Mouse (Mus musculus): ENCODE measurements at regions not wholly inside any gene's neighbourhood (a gene's known extent, or its start where the extent isn't known, plus 50 kb on each side); places are given as distances from the start of the nearest gene placed in this dataset.

DNA sequence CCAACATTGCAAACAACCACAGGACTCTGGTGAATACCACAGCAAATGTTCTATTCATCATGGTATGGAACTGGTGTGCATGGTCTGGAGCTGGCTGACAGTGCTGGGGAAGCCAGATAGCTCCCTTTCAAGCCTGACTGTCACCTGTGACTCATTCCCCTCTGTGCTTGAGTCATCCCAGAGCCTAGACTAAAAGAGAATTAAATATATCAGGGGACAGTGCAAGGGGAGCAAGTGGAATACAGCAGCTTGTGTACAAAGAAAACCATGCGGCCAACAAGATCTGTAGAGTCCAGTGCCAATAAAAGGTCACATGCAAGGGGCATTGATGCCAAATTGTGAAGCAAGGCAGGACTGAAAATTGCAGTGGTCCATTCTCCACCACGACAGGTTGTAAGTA, 117.7 kb downstream of the Pah start:
- WGBS = 87% methylated on average over 2 of the region's 2 CpGs
- DNase-seq (no peak), ATAC-seq (no peak)
- no peaks in the 10 kb centered on the region for H3K36me3 ChIP-seq (ENCODE audit: insufficient read depth)
- H3K9ac ChIP-seq = no peak overlapping the region
- no peaks in the 10 kb centered on the region for H3K9me3 ChIP-seq (ENCODE audit: low read length)
- no peak overlapping the region for H3K27ac ChIP-seq (ENCODE audit: low read depth, low read length)
- no peaks in the 10 kb centered on the region for H3K4me1 ChIP-seq (ENCODE audit: insufficient read depth)
- H3K4me3 ChIP-seq (ENCODE audit: low read depth, low read length) = no peak overlapping the region
- no peaks in the 10 kb centered on the region for H3K27me3 ChIP-seq (ENCODE audit: insufficient read depth, low read length)
- TF ChIP-seq CTCF (IDR thresholded peaks at IDR 0.05; ENCODE audit: low read depth) = no peak
- no peak overlapping the region for H3K4me2 ChIP-seq (ENCODE audit: low read depth)

DNA sequence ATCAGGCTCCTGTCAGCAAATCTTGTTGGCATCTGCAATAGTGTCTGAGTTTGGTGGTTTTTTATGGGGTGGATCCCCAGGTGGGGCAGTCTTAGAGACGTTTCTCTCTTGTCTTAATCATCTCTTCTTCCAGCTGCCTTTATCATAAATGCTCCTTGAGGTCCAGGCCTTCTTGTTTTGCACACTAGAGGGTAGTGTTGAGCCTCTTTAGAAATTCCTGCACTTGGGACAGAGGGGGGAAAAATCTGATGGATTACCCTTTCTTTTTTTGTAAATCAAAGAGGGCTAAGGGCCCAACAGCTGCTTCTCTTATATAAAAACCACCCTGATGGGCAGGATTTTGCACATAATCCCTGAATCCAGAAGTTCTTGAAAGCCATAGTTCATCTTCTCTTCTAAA, 127.5 kb downstream of the Pah start:
- Histone ChIP-seq H3K27ac (ENCODE audit: low read depth, low read length) (no peak overlapping the region), H3K36me3 (ENCODE audit: insufficient read depth) (no peaks in the 10 kb centered on the region), H3K27me3 (ENCODE audit: insufficient read depth, low read length) (no peaks in the 10 kb centered on the region; the same call in 1 of the 2 replicates), H3K4me3 (ENCODE audit: low read depth, low read length) (no peak overlapping the region), H3K9ac (no peak overlapping the region), H3K4me1 (ENCODE audit: insufficient read depth) (no peaks in the 10 kb centered on the region), H3K4me2 (ENCODE audit: low read depth) (no peak overlapping the region), H3K9me3 (ENCODE audit: low read length) (no peaks in the 10 kb centered on the region)
- no peak for ATAC-seq
- peak; percentile 70 for DNase-seq
- TF ChIP-seq CTCF (IDR thresholded peaks at IDR 0.05; ENCODE audit: low read depth) = peak; percentile 72
- 12% methylated on average over 1 of the region's 1 CpGs for WGBS

DNA sequence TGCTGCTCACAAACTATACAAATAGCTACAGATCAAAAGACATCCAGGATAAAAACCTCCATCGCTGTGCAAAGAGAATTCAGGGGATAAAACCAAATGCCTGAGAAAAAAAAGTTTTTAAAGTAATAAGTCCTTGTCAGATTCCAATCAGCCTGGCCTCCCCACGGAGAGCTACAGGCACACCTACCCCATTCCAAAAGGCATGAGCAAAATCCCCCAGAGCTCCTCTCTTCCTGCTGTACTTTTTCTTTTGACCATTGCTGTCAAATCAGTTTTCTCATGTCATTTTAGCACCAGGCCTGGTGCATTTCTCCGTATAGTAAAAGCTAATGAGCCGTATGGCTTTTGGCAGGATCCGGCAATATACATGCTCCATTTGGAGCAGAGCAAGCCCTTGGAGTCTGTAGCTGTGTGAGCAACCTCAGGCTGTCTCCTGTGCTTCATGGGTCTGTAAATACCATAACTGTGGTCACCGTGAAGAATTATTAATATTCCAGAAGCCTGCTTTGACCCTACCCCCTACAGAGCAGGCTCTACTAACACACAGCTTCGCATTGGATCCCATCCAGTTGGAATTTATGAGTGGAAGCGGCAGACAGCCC, 130.6 kb downstream of the Pah start:
- no peak for TF ChIP-seq CTCF (IDR thresholded peaks at IDR 0.05; ENCODE audit: low read depth)
- Histone ChIP-seq H3K9me3 (ENCODE audit: low read length) (no peaks in the 10 kb centered on the region), H3K36me3 (ENCODE audit: insufficient read depth) (no peaks in the 10 kb centered on the region), H3K9ac (no peak overlapping the region), H3K4me1 (ENCODE audit: insufficient read depth) (no peaks in the 10 kb centered on the region), H3K4me2 (ENCODE audit: low read depth) (no peak overlapping the region), H3K4me3 (ENCODE audit: low read depth, low read length) (no peak overlapping the region), H3K27me3 (ENCODE audit: insufficient read depth, low read length) (no peaks in the 10 kb centered on the region; the same call in 1 of the 2 replicates), H3K27ac (ENCODE audit: low read depth, low read length) (no peak overlapping the region)
- ATAC-seq (no peak), DNase-seq (no peak)
- WGBS = 41% methylated on average over 8 of the region's 8 CpGs

- Histone ChIP-seq H3K36me3 (ENCODE audit: insufficient read depth) (no peaks in the 10 kb centered on the region), H3K4me2 (ENCODE audit: low read depth) (no peak overlapping the region), H3K4me1 (ENCODE audit: insufficient read depth) (no peaks in the 10 kb centered on the region), H3K4me3 (ENCODE audit: low read depth, low read length) (no peak overlapping the region), H3K9ac (no peak overlapping the region), H3K27me3 (ENCODE audit: insufficient read depth, low read length) (no peaks in the 10 kb centered on the region), H3K9me3 (ENCODE audit: low read length) (no peaks in the 10 kb centered on the region), H3K27ac (ENCODE audit: low read depth, low read length) (no peak overlapping the region)
- 87% methylated on average over 4 of the region's 4 CpGs for WGBS
- DNase-seq = no peak
- no peak for TF ChIP-seq CTCF (IDR thresholded peaks at IDR 0.05; ENCODE audit: low read depth)
- no peak for ATAC-seq
Observed at GRCm38 (mm10) chr10:87654112-87654511, 132.5 kb downstream of the Pah start.

DNA sequence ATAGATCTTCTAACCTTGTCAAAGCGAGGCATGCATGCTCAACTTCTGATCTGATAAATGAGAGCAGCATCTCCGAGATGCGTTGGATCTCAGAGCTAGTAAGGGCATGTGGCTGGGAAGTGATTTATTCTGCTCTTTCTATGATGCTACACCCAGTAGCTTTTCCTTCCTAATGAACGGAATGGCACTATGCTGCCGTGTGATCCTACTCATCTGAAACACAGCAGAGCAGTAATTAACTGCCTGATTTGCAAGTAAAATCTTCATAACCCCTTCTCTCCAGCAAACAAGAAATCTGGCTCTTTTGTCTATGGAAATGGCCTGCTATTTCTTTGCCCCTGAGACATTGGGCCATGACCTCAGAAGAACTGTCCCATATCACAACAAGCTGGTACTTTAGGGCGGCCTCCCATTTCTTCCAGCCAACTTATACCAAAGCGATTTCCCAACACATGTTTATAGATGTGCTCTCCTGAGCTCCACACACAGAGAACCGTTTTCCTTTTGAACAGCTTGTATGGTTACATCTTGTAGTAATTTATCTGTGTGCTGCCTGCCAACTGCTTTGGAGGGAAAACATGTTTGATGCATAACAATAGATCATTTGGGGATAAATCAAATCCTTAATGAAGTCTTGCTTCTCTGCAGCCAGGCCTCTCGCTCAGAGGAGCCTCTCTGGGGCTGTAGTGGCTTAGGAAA, 144.6 kb downstream of the Pah start:
- ATAC-seq = peak; percentile 92

DNA sequence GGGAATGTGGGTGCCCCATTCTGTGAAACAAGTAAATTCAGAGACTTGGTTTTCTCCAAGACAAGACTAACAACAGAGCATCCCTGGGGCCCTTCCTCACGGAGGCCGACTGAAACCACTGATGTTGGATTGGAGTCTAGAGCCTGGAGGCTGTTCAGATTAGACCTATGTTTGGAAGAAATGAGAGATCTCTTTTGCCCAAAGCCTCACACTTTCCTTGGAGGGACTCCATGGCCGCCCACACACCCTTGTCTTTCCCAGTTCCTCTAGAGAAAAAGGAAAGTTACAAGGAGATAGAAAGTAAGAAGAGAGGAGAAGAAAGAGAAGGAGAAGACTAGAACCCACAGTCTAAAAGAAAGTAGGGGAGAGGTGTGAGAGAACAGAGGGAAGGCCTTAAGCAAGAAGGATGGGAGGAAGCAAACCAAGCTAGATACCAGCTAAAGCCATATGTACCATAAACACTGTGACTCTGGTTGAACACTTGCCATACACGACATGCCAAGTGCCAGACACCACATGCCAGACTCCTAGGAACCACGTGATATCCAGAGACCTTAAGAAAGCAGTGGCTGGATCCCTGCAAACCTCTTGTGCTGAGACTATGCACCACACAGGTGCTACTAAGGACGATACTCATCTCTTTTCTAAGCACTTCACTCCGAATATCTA, 145.3 kb downstream of the Pah start:
- Histone ChIP-seq H3K9me3 (ENCODE audit: low read length) (no peaks in the 10 kb centered on the region), H3K4me2 (ENCODE audit: low read depth) (no peak overlapping the region), H3K9ac (no peak overlapping the region), H3K27me3 (ENCODE audit: insufficient read depth, low read length) (no peaks in the 10 kb centered on the region), H3K27ac (ENCODE audit: low read depth, low read length) (peak overlapping the region; percentile 64), H3K4me1 (ENCODE audit: insufficient read depth) (peaks cover 8% of the 10 kb centered on the region), H3K36me3 (ENCODE audit: insufficient read depth) (no peaks in the 10 kb centered on the region), H3K4me3 (ENCODE audit: low read depth, low read length) (no peak overlapping the region)
- ATAC-seq (peak; percentile 65), DNase-seq (peak; percentile 50)
- WGBS = 62% methylated on average over 7 of the region's 7 CpGs
- no peak for TF ChIP-seq CTCF (IDR thresholded peaks at IDR 0.05; ENCODE audit: low read depth)

More for the DNA sequence above, 144.6 kb downstream of the Pah start:
- 30% methylated on average over 9 of the region's 9 CpGs for WGBS
- Histone ChIP-seq H3K4me3 (ENCODE audit: low read depth, low read length) (no peak overlapping the region), H3K4me2 (ENCODE audit: low read depth) (no peak overlapping the region), H3K27ac (ENCODE audit: low read depth, low read length) (peak overlapping the region; percentile 64), H3K27me3 (ENCODE audit: insufficient read depth, low read length) (no peaks in the 10 kb centered on the region), H3K36me3 (ENCODE audit: insufficient read depth) (no peaks in the 10 kb centered on the region), H3K4me1 (ENCODE audit: insufficient read depth) (peaks cover 8% of the 10 kb centered on the region), H3K9ac (no peak overlapping the region), H3K9me3 (ENCODE audit: low read length) (no peaks in the 10 kb centered on the region)
- TF ChIP-seq CTCF (IDR thresholded peaks at IDR 0.05; ENCODE audit: low read depth) = no peak
- DNase-seq = peak; percentile 71

DNA sequence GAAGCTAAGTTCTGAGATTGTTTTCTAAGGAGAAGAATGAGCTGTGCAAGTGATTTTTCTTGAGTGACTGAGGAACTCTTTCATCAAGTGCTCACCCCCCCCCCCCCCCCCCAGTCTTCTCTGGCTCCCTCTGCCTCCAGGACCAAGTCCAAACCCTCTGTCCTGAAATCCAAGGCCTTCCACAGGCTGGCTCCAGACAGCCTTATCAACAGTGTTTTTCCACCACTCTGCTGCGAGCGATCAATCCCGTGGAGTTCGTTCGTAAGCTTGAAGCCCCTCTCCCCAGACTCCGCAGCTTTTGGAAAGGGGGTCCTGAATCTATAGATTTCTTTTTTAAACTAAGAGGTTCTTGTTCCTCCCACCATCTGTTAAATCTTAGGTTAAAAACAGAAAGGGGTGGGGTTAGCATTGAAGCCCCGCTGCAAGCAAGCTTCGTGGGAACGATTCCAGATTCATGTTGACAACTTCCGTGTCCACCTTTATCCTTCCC, 146.1 kb downstream of the Pah start:
- H3K36me3 ChIP-seq (ENCODE audit: insufficient read depth) = no peaks in the 10 kb centered on the region
- 68% methylated on average over 10 of the region's 10 CpGs for WGBS

More for the DNA sequence above, 146.1 kb downstream of the Pah start:
- peaks cover 8% of the 10 kb centered on the region for H3K4me1 ChIP-seq (ENCODE audit: insufficient read depth)
- no peak overlapping the region for H3K4me3 ChIP-seq (ENCODE audit: low read depth, low read length)
- H3K27me3 ChIP-seq (ENCODE audit: insufficient read depth, low read length) = no peaks in the 10 kb centered on the region
- no peak overlapping the region for H3K9ac ChIP-seq
- H3K27ac ChIP-seq (ENCODE audit: low read depth, low read length) = no peak overlapping the region
- ATAC-seq (no peak), DNase-seq (no peak)
- no peak for TF ChIP-seq CTCF (IDR thresholded peaks at IDR 0.05; ENCODE audit: low read depth)
- H3K4me2 ChIP-seq (ENCODE audit: low read depth) = no peak overlapping the region
- no peaks in the 10 kb centered on the region for H3K9me3 ChIP-seq (ENCODE audit: low read length)
